Mouse (Mus musculus) natural killer cell, adult 2 months (primary cell): ENCODE data around the gene Spx.

Experiments used
- DNase-seq, 2 experiments: peaks; one replicate each; pipeline ENCODE4 v3.0.0; 2022; ENCODE audit warnings: low spot score in 2 of 2

Spx gene

GRCm38 (mm10) chr6:142412906-142413491, at the start of gene Spx:
Spx (plus strand) TSS chr6:142413441.
- no peak for DNase-seq

DNA sequence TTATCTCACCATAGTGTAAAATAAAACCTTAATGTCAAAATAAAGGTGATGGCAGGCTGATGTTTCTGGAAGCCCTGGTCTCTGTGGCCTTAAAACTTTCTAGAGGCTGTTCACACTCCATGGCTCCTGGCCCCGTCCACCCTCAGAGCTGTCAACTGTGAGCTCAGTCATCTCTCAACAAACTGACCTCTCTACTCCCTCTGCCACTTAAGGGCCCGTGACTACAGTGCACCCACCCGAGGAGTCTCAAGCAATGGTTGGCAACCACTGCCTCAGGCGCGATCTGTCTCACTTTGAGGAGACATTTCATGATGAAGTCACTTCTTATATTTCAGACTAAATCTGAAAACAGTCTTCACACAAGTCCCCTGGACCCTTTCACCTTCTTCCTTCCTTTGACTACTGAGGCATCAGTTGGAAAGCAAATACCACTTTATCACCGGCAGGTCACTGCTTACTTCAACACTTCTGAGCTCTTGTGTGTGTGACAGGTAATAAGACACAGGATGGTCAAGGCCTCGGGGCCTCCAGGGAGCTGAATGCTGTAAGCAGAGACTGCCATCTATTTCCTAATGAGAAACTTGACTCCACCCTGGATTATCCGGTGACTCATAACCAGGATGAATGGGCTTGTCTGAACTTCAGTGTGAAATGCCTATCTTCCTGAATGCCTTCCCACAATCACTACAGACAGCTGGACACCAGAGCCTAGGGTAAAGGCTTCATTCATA, 47.3 kb upstream of the Spx start:
- DNase-seq = no peak

- DNase-seq = no peak
Observed at GRCm38 (mm10) chr6:142366473-142367018, 46.7 kb upstream of the Spx start.

- DNase-seq = no peak
Observed at GRCm38 (mm10) chr6:142367565-142367964, 45.7 kb upstream of the Spx start.

GRCm38 (mm10) chr6:142369568-142369967, 43.7 kb upstream of the Spx start:
- DNase-seq = no peak

DNA sequence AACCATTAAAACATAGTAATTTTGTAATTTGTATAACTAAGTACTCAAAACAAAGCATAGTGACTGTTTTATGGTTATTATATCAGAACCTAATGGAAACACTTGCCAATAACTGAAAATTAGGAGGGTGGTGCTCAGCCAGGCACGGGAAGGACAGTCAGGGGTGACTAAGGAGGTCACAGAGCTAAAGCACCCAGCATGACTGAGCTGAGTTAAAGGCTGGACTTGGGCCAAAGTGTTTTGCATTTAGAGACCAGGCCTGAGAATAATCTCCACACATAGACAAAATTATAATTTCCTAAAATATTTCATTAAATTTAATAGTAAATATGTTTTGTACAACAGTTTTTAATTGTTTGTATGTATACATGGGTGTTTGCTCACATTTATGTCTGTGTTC, 36.2 kb upstream of the Spx start:
- DNase-seq = no peak

GRCm38 (mm10) chr6:142378576-142379330, 34.5 kb upstream of the Spx start:
- no peak for DNase-seq

GRCm38 (mm10) chr6:142379961-142380360, 33.3 kb upstream of the Spx start:
- no peak for DNase-seq

- DNase-seq = no peak
Observed at GRCm38 (mm10) chr6:142381615-142382014, 31.6 kb upstream of the Spx start.

GRCm38 (mm10) chr6:142384521-142384920, 28.7 kb upstream of the Spx start:
- no peak for DNase-seq

DNA sequence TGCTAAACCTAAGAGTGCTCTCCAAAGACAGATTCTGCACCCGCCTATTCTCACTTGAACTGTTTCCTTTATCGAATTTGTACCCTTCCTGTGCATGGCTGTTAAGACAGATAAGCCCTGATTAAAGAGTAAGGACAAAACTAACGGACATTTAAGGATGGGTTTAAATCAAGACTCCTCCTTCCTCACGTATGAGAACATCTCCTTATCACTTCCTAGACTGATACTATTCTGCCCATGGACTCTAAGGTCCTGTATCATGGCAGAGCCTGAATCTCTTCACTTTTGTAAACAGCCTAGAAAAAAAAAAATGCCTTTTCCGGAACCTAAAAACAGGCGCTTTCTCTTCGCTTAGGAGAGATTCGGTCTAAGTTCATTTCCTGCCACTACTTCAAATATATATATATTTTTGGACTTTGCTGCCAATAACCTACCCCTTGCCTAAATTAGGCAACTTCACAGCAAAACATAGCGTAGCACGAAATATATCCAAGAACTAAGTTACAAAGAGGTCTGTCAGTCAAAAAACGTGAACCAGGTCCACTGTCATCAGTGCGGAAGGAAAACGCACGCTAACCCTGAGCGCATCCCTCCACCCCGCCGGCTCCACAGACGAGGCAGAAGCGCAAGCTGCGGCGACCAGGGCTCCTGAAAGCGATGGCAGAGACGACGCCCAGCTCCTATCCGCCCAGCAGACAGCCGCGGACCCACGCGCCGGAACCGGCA, 26.8 kb upstream of the Spx start:
- DNase-seq = no peak

DNA sequence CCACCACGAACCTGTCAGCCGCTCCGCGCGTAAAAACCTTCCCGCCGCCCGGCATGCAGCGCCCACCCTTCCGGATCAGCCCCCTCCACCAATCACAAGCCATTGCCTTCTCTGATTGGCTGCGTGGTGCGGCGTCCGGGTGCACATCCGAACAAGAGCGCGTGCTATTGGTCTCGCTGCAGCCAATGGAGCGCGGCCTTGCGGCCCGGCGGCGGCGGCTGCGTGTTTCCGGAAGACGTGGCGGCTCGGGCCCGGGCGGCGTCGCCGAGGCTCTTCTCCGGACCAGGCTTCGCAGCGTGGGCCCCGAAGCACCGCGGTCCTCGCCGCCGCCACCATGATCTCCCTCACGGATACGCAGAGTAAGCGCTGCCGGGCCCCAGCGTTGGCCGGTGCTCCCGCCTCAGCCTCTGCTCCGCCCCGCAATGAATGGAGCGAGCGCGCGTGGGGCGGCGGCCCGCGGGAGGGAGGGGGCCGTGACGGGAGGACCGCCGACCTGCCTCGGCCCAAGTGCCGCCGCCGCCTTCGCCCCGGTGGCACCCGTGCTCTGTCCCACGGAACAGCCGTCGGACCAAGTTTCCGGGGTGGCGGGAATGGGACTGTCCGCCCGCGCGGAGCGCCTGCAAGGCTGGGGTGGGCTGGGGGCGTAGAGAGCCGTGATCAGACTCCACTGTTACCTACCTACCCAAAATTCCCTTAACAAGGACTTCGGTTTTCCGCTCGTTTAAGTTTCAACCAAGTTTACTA, 26.1 kb upstream of the Spx start, which contains the start of the genes Recql and Golt1b:
TSS of gene Recql (minus strand) at position 77 of the 744 bp plus-strand sequence.
TSS of gene Golt1b (plus strand) at position 211 of the 744 bp plus-strand sequence.
- peak; percentile 98 to 99 for DNase-seq

DNA sequence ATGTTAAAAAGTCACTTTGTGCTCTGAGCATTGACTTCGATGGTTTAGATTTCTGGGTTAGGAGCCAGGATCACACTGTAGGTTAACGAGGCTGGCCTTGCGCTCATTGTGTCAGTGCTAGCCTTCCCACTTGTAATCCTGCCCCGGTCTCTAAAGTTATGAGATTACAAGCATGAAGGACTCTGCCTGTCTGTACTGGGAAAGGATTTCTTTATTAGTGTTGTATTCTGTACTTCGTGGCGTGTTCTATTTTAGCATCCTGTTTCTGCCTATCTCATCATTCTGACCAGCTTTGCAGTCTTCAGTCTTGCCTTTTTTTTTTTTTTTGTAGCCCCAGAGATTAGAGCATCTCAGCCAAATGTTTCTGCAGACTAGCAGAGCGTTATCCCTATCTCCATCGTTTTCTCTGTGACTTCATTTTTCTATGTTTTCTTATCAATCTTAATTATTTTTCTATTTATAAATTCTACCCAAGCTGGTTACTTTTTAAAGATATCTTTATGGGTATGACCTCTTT, 25.4 kb upstream of the Spx start:
- DNase-seq = no peak

GRCm38 (mm10) chr6:142389101-142389500, 24.1 kb upstream of the Spx start:
- peak; percentile 3 to 10 for DNase-seq

GRCm38 (mm10) chr6:142392312-142392711, 20.9 kb upstream of the Spx start:
- no peak for DNase-seq

DNA sequence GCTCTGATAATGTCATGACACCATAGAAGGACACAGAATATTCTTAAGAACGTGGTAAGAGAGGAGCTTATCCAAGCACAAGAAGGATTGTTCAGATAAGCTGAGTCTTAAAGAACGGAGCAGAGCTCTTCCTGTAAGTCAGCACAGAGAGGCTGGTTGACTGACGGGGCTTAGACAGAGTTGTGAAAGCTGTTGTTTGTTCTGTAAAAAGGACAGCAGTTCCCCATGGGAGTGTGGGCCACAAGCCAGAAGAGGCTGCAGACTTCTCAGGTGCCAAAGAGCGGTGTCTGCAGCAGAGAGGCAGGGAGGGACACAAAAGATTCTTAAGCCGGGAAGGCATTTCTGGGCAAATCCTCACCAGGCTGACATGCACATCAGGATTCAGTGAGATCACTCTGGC, 18.6 kb upstream of the Spx start:
- DNase-seq = no peak

DNA sequence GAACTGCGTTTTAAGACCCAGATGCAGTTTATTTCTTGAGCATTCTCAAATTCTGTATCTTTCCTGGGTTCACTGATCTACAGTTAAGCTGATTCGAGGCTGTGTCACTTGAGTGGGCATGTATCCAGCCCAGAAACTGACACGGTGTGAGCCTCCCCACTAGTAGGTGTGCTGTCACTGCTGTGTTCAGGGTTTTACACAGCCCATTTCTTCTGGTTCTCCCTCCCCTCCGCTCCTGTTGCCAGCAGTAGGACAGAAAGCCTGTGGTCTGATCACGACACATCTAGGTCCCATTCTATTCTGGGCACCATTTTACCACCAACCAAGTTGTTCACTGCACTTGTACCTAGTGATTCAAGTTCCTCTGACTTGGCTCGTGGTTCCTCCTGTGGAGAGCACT, 17.5 kb upstream of the Spx start:
- DNase-seq = no peak

DNA sequence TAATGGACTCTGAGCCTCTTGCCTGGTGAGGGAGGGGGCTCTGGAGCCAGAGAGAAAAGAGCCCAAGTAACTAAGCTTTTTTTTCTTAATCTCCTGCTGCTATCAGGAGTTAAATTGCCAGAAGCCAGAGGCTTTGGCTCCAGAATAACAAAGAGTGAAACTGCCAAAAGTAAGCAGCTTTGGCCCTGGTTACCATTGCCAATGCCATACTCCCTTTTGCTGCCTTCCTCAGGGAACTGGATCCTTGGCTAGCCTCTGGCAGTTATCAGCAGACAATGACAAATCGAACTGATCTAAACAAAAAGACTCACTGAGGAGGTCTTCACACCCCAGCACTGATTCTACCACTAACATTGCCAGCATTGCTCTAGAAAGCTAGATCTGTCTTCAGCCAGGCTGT, 2.1 kb upstream of the Spx start:
- no peak for DNase-seq

GRCm38 (mm10) chr6:142413845-142414244, 604 bp downstream of the Spx start:
- DNase-seq = no peak

- DNase-seq = no peak
Observed at GRCm38 (mm10) chr6:142414597-142414996, 1.4 kb downstream of the Spx start.

DNA sequence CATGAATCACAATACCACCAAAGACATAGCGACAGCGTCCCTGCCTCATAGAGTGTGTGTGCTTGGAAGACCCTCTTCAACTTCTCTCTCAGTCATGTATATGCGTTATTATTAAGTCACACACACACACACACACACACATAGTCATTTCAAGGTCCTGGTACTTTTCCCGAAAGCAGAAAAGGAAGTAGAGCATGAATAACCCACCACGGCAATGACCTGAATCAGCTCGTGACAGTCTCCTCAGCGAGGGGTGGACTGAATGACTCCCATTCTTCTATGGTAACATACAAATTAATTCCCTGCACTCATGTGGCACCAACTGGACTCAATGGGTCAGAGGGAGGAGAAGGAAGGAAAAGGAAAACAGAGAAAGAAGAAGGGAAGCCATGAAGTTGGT, 11.7 kb downstream of the Spx start:
- no peak for DNase-seq
